ENCODE assay signal across 14 mouse cellular contexts in the genomic region with DNA sequence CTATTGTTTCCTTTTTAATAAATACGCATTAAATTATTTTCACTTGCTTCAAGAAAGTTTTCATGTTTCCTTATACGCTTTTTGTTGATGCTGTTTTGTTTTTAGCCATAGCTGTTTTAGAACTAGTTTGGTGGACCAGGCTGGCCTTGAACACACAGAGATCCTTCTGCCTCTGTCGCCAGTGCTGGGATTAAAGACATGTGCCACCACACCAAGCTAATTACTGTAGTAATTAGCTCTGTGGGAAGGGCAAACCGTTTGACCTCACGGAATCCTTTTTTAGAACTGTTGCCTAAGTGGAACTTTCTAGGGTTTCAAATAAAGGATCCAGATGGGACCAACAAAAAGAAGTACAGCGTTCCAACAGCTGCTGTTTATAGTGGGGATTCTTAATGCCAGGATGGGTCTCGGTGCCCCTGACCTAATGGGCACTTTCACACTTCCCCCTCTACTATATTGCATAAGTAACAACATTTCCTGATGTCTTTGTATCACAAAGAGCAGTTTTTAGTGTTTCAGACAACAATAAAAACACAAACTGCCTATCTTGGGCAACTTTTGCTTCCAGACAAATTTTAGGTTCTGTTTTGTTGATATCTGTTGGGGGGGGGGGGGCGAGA.
"Had no signal": no experiment of that assay in that cellular context is flagged by ENCODE, and none has a peak within 500 bp of the region (broad histone marks: within the 10 kb centered on the region; RNA-seq: fewer than 3 reads in every experiment).

No protein-coding gene starts in this region.

- ATAC-seq: lung, postnatal 0 days had no signal

- H3K4me2 ChIP-seq: limb, embryonic 13.5 days; neural tube, embryonic 12.5 days had no signal

- DNase-seq: kidney, adult 8-10 months; kidney, postnatal 36 days; left cerebral cortex, postnatal 4 days; lung, adult 2 months; lung, postnatal 36 days; midbrain, embryonic 14.5 days; thymus, adult 2 months; thymus, postnatal 25 days had no signal

- H3K27me3 ChIP-seq: limb, embryonic 13.5 days; neural tube, embryonic 12.5 days had no signal

- H3K9me3 ChIP-seq: limb, embryonic 13.5 days; neural tube, embryonic 12.5 days had no signal

- H3K36me3 ChIP-seq: neural tube, embryonic 12.5 days had no signal

- H3K4me3 ChIP-seq: limb, embryonic 13.5 days; myocyte; neural tube, embryonic 12.5 days had no signal

- H3K9ac ChIP-seq: limb, embryonic 13.5 days; liver, embryonic 14.5 days; neural tube, embryonic 12.5 days had no signal

- H3K27ac ChIP-seq: kidney, postnatal 0 days; limb, embryonic 13.5 days; liver, embryonic 14.5 days; neural tube, embryonic 12.5 days had no signal
